Mouse (Mus musculus) bone marrow, adult 2 months (tissue): ENCODE data around the gene Sgo1.
"Not testable (repeated sequence)": the region's sequence is repeated elsewhere in the genome, so short reads cannot be mapped to it uniquely, and the experiment has no call there.

Source experiments
- CTCF ChIP-seq: fragments of 200-500 bp; IDR thresholded peaks from 2 replicates; pipeline ENCODE4 v1.5.1; 2011; ENCODE audit warnings: low read length, control low read depth; ENCODE audit not compliant: control insufficient read depth, insufficient read depth
- POLR2A ChIP-seq: fragments of 200-500 bp; IDR thresholded peaks from 2 replicates; pipeline ENCODE4 v1.6.1; 2011; ENCODE audit warnings: low read depth, mild to moderate bottlenecking, control low read depth, low read length, borderline replicate concordance; ENCODE audit not compliant: control insufficient read depth

DNA sequence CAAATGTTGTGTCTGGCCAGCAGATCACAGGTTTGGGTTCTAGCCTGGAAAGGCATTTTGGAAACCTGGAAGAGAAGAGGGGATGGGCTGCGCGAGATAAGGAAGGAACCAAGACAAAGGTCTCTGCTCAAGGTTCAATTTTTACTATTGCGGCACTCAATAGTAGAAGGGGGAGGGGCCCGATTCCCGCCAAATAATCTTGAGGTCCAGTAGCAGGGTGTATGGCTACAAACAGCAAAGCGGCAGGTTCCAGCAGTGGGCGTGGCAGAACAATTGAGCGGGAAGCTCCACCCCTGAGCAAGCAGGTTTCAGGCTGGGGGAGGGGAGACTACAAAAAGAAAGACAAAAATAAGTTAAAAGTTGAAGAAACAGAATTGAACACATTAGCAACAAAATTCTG is 8.4 kb upstream of the Sgo1 start:
- not testable (repeated sequence) for TF ChIP-seq POLR2A, CTCF
